Mouse (Mus musculus) lung, embryonic 15.5 days (tissue): Measurements from ENCODE around the gene Ubqln4. TPM values are rescaled to one million over a fixed set of nuclear protein-coding genes. Genes with fewer than 3 reads are reported as not detected.
A peak's percentile ranks its signal among the peaks of the same experiment; 100 is the strongest.

ENCODE experiments used
- ATAC-seq: fragments of 200-750 bp; cut with Nextera tagmentation; 2 replicates; pipeline ENCODE4 v1.8.0; 2017; ENCODE audit warnings: moderate number of reproducible peaks, borderline replicate concordance; ENCODE audit not compliant: low FRiP score, low TSS enrichment; ENCODE audit errors: extremely low read depth
- H3K27ac ChIP-seq: fragments of 300-500 bp; sonication (generic); 2 replicates; pipeline ENCODE4 v1.5.1; 2015; ENCODE audit warnings: moderate library complexity, mild to moderate bottlenecking, inconsistent platforms
- H3K27me3 ChIP-seq: fragments of 300-500 bp; sonication (generic); 2 replicates; pipeline ENCODE4 v1.6.1; 2015; ENCODE audit warnings: inconsistent platforms
- H3K36me3 ChIP-seq: fragments of 300-500 bp; sonication (generic); 2 replicates; pipeline ENCODE4 v1.6.1; 2015; ENCODE audit warnings: inconsistent platforms
- H3K4me1 ChIP-seq: fragments of 300-500 bp; sonication (generic); 2 replicates; pipeline ENCODE4 v1.6.1; 2015; ENCODE audit warnings: inconsistent platforms
- H3K4me2 ChIP-seq: fragments of 300-500 bp; sonication (generic); 2 replicates; pipeline ENCODE4 v1.6.1; 2015; ENCODE audit warnings: inconsistent platforms, mild to moderate bottlenecking, moderate library complexity
- H3K4me3 ChIP-seq: fragments of 300-500 bp; sonication (generic); 2 replicates; pipeline ENCODE4 v1.5.1; 2015; ENCODE audit warnings: mild to moderate bottlenecking, inconsistent platforms
- H3K9ac ChIP-seq: fragments of 300-500 bp; sonication (generic); 2 replicates; pipeline ENCODE4 v1.6.1; 2015; ENCODE audit warnings: inconsistent platforms
- H3K9me3 ChIP-seq: fragments of 300-500 bp; sonication (generic); 2 replicates; pipeline ENCODE4 v1.6.1; 2016; ENCODE audit warnings: inconsistent platforms
- WGBS: fragments of 180-500 bp; shearing (Covaris S2); methylation state at CpG from one replicate; pipeline ENCODE4 v1.1.7; 2015; 5-methylcytosine and 5-hydroxymethylcytosine counted together
- polyA plus RNA-seq: library from polyadenylated mRNA; unstranded; fragments of >200 nt; fragmentation: Nextera tagmentation; extraction: Ambion mirVana; gene quantifications from 2 replicates; pipeline ENCODE4 v1.2.1, GENCODE M21; 2015

Ubqln4 gene
- polyA plus RNA-seq, 1 experiment from 2014 or later: 46.4 TPM

DNA sequence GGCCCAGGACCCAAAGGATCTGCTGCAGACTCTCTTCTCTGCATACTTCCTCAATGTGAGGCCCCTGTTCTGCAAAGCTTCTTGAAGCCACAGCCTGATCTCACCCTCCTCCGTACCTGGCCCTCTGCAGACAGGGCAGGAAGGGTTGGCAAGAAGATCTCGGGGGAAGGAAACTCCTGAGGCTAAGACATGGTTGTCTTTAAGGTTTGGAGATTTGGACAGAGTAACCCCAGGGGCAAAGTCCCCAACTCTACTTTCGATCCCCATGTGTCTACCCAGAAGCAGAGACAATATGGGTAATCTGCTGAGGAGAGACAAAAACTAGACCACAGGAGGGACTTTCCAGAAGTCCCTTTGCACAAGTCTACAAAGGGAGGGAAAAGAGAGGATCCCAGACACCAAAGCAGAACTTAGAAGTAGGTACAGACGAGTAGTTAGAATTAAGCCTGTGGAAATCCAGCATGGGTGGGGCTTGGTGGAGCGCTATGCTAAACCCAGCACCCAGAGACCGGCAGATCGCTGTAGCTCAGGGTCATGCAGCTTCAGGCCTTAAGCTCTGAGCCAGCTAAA lies 39.9 kb upstream of the Ubqln4 start:
- Histone ChIP-seq H3K9me3 (no peaks in the 10 kb centered on the region), H3K27ac (peak overlapping the region; percentile 39; the same call in 1 of the 2 replicates), H3K4me1 (peaks cover 57% of the 10 kb centered on the region), H3K36me3 (no peaks in the 10 kb centered on the region), H3K4me3 (no peak overlapping the region), H3K27me3 (no peaks in the 10 kb centered on the region), H3K4me2 (no peak overlapping the region; the same call in 1 of the 2 replicates), H3K9ac (no peak overlapping the region)
- ATAC-seq: no peak
- 75% methylated on average over 7 of the region's 7 CpGs for WGBS

DNA sequence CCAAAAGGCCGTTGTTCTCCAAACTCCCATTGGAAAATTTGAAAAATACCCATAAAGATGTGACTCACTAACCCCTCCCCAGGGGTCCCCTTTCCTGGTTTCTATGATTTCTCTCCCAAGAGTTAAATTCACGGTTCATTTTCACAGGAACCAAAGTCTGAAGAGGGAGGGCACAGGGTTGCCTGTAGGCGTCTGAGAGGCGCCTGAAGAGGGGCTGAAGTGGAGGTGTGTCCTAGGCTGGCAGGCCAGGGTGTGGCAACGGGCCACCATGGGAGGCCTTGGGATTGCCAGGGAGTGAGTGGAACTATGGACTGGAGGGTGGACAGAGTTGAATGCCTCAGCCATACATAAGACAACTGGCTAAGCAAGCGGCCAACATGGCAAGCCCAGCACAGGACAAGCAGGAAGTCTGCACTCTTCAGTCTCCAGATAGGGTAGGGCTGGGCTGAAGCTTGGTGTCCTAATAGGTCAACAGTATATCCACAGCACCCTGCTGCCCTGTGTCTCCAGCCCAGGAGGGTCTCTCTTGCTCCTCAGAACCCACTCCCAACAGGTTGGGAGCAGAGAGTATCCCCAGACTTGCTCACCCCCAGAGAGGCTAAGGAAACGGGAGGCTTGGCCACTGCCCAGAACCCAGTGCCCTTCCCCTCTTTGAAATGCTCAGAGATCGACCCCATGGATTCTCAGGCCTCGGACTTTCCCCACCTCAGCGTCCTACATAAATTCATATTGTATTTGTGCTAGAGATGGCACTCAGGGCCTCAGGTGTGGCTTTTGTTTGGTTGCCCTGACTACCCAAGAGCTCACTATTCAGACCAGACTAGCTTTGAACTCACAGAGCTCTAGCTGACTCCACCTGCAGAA lies 39.1 kb upstream of the Ubqln4 start:
- peaks cover 52% of the 10 kb centered on the region for H3K4me1 ChIP-seq
- H3K27me3 ChIP-seq: no peaks in the 10 kb centered on the region
- H3K4me3 ChIP-seq: no peak overlapping the region
- H3K9me3 ChIP-seq: no peaks in the 10 kb centered on the region
- 62% methylated on average over 10 of the region's 10 CpGs for WGBS
- ATAC-seq: no peak
- no peaks in the 10 kb centered on the region for H3K36me3 ChIP-seq
- peak overlapping the region; percentile 21; the same call in 1 of the 2 replicates for H3K27ac ChIP-seq
- peak overlapping the region; percentile 17; the same call in 1 of the 2 replicates for H3K4me2 ChIP-seq
- H3K9ac ChIP-seq: no peak overlapping the region

GRCm38 (mm10) chr3:88515095-88515386 lies 38.5 kb upstream of the Ubqln4 start:
- Histone ChIP-seq H3K9ac (no peak overlapping the region), H3K4me1 (peaks cover 50% of the 10 kb centered on the region), H3K4me2 (no peak overlapping the region), H3K4me3 (no peak overlapping the region), H3K27me3 (no peaks in the 10 kb centered on the region), H3K36me3 (no peaks in the 10 kb centered on the region), H3K27ac (no peak overlapping the region), H3K9me3 (no peaks in the 10 kb centered on the region)
- 100% methylated on average over 2 of the region's 2 CpGs for WGBS
- ATAC-seq: no peak

GRCm38 (mm10) chr3:88516407-88516806 lies 37.2 kb upstream of the Ubqln4 start:
- no peak overlapping the region for H3K27ac ChIP-seq
- 68% methylated on average over 2 of the region's 2 CpGs for WGBS
- no peak overlapping the region for H3K4me2 ChIP-seq
- no peak for ATAC-seq
- no peak overlapping the region for H3K4me3 ChIP-seq
- H3K9me3 ChIP-seq: no peaks in the 10 kb centered on the region
- H3K4me1 ChIP-seq: peaks cover 38% of the 10 kb centered on the region
- no peaks in the 10 kb centered on the region for H3K36me3 ChIP-seq
- no peak overlapping the region for H3K9ac ChIP-seq
- H3K27me3 ChIP-seq: no peaks in the 10 kb centered on the region

DNA sequence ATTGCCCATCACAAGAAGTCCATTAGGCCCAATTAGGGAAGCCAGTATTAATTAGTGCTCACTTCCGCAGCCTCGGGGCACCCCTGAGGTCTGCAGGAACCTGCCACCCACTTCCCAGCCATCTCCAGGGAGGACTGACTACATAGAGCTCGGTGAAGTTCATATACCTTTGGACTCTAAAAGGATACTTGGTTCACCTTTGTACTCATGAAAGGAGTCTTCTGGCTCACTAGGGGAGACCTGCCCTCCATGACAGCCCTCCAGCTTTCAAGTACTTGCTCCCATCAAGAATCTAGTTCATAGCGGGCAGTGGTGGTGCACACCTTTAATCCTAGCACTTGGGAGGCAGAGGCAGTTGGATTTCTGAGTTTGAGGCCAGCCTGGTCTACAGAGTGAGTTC lies 35.1 kb upstream of the Ubqln4 start:
- no peak for ATAC-seq
- H3K4me1 ChIP-seq: peaks cover 18% of the 10 kb centered on the region
- H3K27ac ChIP-seq: no peak overlapping the region
- H3K27me3 ChIP-seq: no peaks in the 10 kb centered on the region
- 87% methylated on average over 4 of the region's 4 CpGs for WGBS
- no peak overlapping the region for H3K4me2 ChIP-seq
- H3K4me3 ChIP-seq: no peak overlapping the region
- no peaks in the 10 kb centered on the region for H3K9me3 ChIP-seq
- H3K9ac ChIP-seq: no peak overlapping the region
- H3K36me3 ChIP-seq: no peaks in the 10 kb centered on the region

DNA sequence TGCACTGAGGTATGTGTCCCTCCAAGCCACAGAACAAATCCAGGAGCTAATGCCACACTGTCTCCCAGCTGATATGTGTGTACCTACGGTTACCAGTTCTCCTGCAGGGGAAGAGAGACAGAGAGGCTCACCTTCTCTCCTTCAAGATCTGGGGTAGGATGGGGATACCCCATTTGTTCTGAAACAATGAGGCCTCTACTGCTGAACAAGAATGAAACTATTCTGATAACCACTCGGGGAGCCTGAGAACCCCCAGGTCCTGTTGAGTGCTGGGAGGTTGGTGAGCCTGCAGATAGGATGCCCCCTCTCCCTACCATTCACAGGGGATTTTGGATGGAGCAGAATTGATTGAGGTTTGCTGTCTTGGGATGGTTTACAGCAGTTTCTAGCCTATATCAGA lies 33.5 kb upstream of the Ubqln4 start:
- no peak for ATAC-seq
- Histone ChIP-seq H3K27ac (no peak overlapping the region), H3K4me3 (no peak overlapping the region), H3K9me3 (no peaks in the 10 kb centered on the region), H3K4me1 (peaks cover 2% of the 10 kb centered on the region; the same call in 1 of the 2 replicates), H3K27me3 (no peaks in the 10 kb centered on the region), H3K4me2 (no peak overlapping the region), H3K36me3 (peaks cover 14% of the 10 kb centered on the region), H3K9ac (no peak overlapping the region)
- 70% methylated on average over 2 of the region's 2 CpGs for WGBS

DNA sequence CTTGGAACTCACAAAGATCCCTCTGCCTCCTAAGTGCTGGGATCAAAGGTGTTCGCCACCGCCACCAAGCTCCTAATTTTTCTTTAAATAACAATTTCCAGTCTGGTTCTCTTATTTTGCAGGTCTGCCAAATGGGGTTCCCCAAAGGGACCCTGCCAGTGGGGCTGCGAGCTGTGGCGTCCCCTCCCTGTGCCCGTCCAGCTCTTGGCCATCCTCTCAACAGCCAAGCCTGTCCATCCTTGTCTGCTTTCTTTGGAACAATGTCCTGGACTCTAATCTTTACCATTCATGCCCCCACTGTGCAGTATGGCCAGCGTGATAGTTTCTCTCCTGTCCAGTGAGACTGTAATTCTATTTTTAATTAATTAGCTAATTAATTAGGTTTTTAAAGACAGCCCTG lies 32.4 kb upstream of the Ubqln4 start:
- H3K27ac ChIP-seq: no peak overlapping the region
- H3K4me1 ChIP-seq: peaks cover 3% of the 10 kb centered on the region; the same call in 1 of the 2 replicates
- ATAC-seq: no peak
- H3K27me3 ChIP-seq: no peaks in the 10 kb centered on the region
- H3K36me3 ChIP-seq: peaks cover 16% of the 10 kb centered on the region
- WGBS: 90% methylated on average over 6 of the region's 6 CpGs
- H3K4me2 ChIP-seq: no peak overlapping the region
- no peaks in the 10 kb centered on the region for H3K9me3 ChIP-seq
- H3K9ac ChIP-seq: no peak overlapping the region
- H3K4me3 ChIP-seq: no peak overlapping the region

- H3K27ac ChIP-seq: no peak overlapping the region
- no peaks in the 10 kb centered on the region for H3K9me3 ChIP-seq
- H3K36me3 ChIP-seq: peaks cover 16% of the 10 kb centered on the region
- no peak overlapping the region for H3K9ac ChIP-seq
- H3K27me3 ChIP-seq: no peaks in the 10 kb centered on the region
- 0 out of 2 replicates have a peak, but pooled peaks have one; percentile 33 for ATAC-seq
- H3K4me1 ChIP-seq: peaks cover 6% of the 10 kb centered on the region
- H3K4me2 ChIP-seq: no peak overlapping the region
- no peak overlapping the region for H3K4me3 ChIP-seq
- WGBS: 28% methylated on average over 9 of the region's 9 CpGs
Observed at GRCm38 (mm10) chr3:88521803-88522331, 31.7 kb upstream of the Ubqln4 start.

DNA sequence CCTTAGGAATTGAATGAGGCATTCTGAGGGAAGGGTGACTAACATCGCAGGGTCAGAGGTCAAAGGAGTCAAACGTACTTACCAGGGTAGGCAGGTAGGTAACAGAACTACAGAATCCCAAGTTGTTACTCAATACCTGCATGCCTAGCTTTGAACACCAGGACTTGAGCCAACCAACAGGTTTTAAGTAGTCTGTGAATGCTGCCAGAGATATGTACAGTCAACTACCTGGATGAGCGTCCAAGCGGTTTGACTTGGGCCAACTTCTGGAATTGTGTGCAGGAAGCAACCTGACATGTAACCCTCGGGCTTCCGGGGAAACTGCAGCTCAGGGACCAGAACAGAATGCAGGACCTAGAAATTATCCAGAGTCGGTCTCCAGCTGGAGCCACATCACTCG lies 30.5 kb upstream of the Ubqln4 start:
- Histone ChIP-seq H3K36me3 (peaks cover 16% of the 10 kb centered on the region), H3K27me3 (no peaks in the 10 kb centered on the region), H3K4me2 (no peak overlapping the region), H3K4me1 (peaks cover 14% of the 10 kb centered on the region), H3K27ac (no peak overlapping the region), H3K9ac (no peak overlapping the region), H3K9me3 (no peaks in the 10 kb centered on the region), H3K4me3 (no peak overlapping the region)
- 75% methylated on average over 8 of the region's 8 CpGs for WGBS
- ATAC-seq: no peak

- Histone ChIP-seq H3K27ac (no peak overlapping the region), H3K9ac (no peak overlapping the region), H3K27me3 (no peaks in the 10 kb centered on the region), H3K36me3 (peaks cover 16% of the 10 kb centered on the region), H3K9me3 (no peaks in the 10 kb centered on the region), H3K4me2 (no peak overlapping the region), H3K4me1 (peaks cover 29% of the 10 kb centered on the region), H3K4me3 (no peak overlapping the region)
- no peak for ATAC-seq
- WGBS: 87% methylated on average over 5 of the region's 5 CpGs
Observed at GRCm38 (mm10) chr3:88525021-88525420, 28.5 kb upstream of the Ubqln4 start.

GRCm38 (mm10) chr3:88526157-88527131 lies 27.1 kb upstream of the Ubqln4 start:
- no peaks in the 10 kb centered on the region for H3K27me3 ChIP-seq
- 32% methylated on average over 17 of the region's 17 CpGs for whole genome bisulfite sequencing
- peaks cover 37% of the 10 kb centered on the region for H3K4me1 ChIP-seq
- H3K9ac ChIP-seq: no peak overlapping the region
- H3K27ac ChIP-seq: 0 out of 2 replicates have a peak overlapping the region, but pooled peaks have one; percentile 31
- no peak overlapping the region for H3K4me3 ChIP-seq
- H3K9me3 ChIP-seq: no peaks in the 10 kb centered on the region
- H3K36me3 ChIP-seq: peaks cover 16% of the 10 kb centered on the region
- peak overlapping the region; percentile 19; the same call in 1 of the 2 replicates for H3K4me2 ChIP-seq
- peak; percentile 83 for ATAC-seq
